Mouse (Mus musculus): Measurements from ENCODE around the gene Ctse.

The Ctse gene

GRCm38 (mm10) chr1:131698770-131699169 lies 60.7 kb downstream of the Ctse start:
- DNase-seq (ENCODE audit: extremely low spot score, low read depth, low spot score): no peak

DNA sequence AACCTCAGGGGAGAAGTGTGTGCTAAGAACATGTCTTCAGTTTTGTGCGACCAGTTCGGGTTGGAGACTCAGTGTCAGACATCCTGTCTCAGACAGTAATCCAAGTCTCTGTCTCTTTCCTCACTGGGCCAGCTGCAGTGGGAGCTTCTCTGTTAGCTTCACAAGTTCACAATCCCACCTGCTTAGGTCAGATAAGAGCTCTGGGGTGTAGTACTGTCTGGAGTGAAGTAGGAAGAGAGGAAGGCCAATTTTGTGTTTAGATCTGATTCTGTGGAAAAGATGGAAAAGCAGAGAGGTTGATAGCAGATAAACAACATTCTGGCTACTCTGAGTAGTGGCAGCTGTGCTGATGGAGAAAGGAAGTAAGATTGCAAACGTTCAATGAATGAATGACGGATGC lies 61.5 kb downstream of the Ctse start:
- no peak for DNase-seq (ENCODE audit: extremely low spot score, low read depth, low spot score)

GRCm38 (mm10) chr1:131700447-131700846 lies 62.3 kb downstream of the Ctse start:
- no peak for DNase-seq (ENCODE audit: extremely low spot score, low read depth, low spot score)

- no peak for DNase-seq (ENCODE audit: extremely low spot score, low read depth, low spot score)
Measured at GRCm38 (mm10) chr1:131701391-131701790, 63.3 kb downstream of the Ctse start.

DNA sequence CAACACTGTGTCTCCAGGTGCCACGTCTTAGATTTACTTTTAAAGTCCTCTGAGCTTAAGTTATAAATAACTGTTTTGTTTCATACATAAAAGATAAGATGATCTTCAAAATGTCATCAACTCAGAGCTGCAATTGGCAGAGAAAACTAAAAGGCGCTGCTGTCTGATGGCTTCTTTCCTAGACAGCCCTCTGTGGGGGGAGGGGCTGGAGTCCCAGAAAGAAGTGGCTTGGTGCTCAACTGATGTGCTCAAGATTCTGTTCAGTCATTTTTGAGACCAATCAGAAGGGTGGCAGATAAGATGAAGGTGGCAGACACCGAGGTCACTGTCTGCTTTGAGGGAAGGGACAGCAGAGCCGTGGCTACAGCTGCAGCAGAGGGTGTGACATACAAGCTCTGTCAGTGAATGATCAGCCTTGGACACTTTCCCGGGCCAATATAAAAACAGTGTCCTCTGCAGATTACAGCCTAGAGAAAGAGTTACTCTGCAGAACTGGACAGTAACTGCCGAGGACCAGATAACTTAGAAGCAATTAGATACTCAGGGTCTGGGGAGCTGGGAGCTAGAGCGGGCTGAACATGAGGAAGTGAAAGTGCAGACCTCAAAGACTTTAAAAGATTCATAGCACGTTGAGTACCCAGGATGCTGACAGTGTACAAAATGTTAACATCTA lies 64.1 kb downstream of the Ctse start:
- no peak for DNase-seq (ENCODE audit: extremely low spot score, low read depth, low spot score)

DNA sequence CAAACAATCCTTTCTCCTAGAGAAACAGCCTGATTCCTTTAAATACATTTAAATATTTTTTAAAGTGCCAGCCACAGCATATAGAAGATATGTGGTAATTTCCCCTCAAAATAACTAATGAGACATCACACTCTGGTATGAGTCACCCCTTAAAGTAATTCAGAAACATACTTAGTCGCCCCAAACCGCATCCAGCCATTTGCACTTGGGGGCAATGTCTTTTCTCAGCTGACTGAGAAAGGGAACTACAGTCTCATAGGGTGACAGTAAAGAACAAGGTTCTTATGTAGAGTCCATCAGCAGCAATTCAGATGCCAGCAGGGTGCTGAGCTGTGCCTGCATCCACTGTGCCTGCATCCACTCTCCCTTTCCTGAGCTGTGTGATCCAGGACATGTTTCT lies 65.4 kb downstream of the Ctse start:
- DNase-seq (ENCODE audit: extremely low spot score, low read depth, low spot score): no peak

GRCm38 (mm10) chr1:131708338-131708737 lies 70.2 kb downstream of the Ctse start:
- no peak for DNase-seq (ENCODE audit: extremely low spot score, low read depth, low spot score)

- DNase-seq (ENCODE audit: extremely low spot score, low read depth, low spot score): no peak
Measured at GRCm38 (mm10) chr1:131711518-131711917, 73.4 kb downstream of the Ctse start.

DNA sequence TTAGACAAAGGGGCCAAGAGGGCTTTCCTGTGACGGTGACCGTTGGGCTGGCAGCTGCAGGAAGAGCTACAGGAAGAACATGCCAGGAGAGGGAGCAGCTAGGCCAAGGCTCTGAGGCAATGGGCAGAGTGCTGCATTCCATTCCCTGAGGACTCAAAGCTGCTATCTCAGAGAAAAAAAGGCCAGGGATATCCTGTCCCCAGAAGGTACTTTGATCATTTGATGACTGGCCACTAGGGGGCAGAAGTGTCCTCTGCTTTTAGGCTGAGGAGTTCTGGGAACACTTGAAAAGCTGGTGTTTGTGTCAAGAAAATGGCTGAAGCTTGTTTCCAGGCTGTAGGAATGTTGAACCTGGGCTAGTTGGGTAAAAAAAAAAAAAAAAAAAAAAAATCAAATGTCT lies 74.3 kb downstream of the Ctse start:
- DNase-seq (ENCODE audit: extremely low spot score, low read depth, low spot score): peak; percentile 79

GRCm38 (mm10) chr1:131714388-131715337 lies 76.6 kb downstream of the Ctse start:
- no peak for DNase-seq (ENCODE audit: extremely low spot score, low read depth, low spot score)

DNA sequence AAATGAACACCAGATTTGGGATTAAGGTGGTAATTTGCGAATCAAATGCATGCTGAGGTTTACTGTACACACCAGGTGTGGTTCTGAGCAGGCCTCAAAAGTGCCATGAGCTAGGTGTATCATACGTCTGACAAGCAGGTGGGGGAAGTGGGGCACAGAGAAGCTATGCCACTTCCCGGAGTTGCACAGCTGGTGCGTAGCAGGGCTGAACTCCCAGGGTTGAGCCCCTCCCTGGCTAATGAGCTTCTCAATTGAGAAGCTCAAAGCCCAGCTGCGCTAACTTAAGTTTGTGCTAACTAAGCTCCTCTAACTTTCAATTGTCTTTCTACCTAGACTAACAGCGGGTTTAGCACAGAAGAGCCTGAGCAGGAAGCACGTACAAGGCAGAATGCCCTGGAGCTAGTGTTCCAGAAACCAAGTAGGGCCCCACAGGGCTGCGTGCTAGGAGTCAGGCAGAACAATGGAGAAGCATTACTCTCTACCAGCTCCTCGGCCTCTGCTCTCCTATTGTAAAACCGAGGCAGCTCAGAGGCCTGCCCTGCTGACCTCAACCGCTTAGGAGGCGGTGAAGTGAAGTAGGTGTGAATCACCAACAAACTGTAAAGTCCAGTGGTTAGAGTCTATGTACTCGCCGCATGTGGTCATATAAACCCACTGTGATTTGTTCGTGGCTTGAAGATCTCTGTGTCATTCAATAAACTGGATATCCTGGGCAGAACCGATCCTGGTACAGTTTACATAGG lies 81.0 kb downstream of the Ctse start:
- no peak for DNase-seq (ENCODE audit: extremely low spot score, low read depth, low spot score)

DNA sequence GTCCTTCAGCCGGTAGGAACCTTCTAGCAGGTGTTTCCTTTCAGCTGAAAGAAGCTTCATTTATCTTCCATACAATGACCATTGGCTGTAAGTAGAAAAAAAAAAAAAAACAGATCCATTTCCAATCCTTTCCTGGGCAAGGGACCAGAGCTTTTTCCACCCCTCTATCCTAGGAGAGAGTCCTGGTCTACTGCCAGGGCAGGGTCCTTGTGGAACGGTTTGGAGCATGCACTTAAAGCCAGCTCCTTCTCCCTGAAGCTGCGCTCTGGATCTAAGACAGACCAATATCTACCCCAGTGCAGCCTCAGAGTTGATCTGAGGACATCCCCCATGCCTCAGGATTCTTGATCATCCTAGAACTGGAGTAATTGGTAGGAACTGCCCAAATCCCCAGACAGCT lies 83.9 kb downstream of the Ctse start:
- no peak for DNase-seq (ENCODE audit: extremely low spot score, low read depth, low spot score)

GRCm38 (mm10) chr1:131723549-131723948 lies 85.4 kb downstream of the Ctse start:
- DNase-seq (ENCODE audit: extremely low spot score, low read depth, low spot score): no peak

Measured in hindlimb bud, embryonic 11.5 days (tissue).